Mouse (Mus musculus) myocyte (in vitro differentiated cells): Measurements from ENCODE around the gene Axl. TPM values are rescaled to one million over a fixed set of nuclear protein-coding genes. Genes with fewer than 3 reads are reported as not detected.

Source experiments
- H3K27me3 ChIP-seq: one replicate; pipeline ENCODE4 v1.6.1; 2011; ENCODE audit not compliant: control insufficient read depth, insufficient read depth, insufficient read length
- H3K36me3 ChIP-seq: one replicate; pipeline ENCODE4 v1.6.1; 2011; ENCODE audit not compliant: control insufficient read depth, insufficient read depth
- H3K4me2 ChIP-seq: one replicate; pipeline ENCODE4 v1.6.1; 2011; ENCODE audit warnings: low read depth, control low read depth
- H3K4me3 ChIP-seq: one replicate; pipeline ENCODE4 v1.5.1; 2011; ENCODE audit warnings: mild to moderate bottlenecking, control low read depth, moderate library complexity
- H3K79me2 ChIP-seq: one replicate; pipeline ENCODE4 v1.6.1; 2011; ENCODE audit not compliant: control insufficient read depth, insufficient read depth
- H3ac ChIP-seq: one replicate; pipeline ENCODE4 v1.6.1; 2011; ENCODE audit not compliant: control insufficient read depth, insufficient read length
- CEBPB ChIP-seq: IDR thresholded peaks from 2 replicates; pipeline ENCODE4 v1.6.1; 2011; ENCODE audit warnings: mild to moderate bottlenecking, moderate library complexity; ENCODE audit not compliant: poor library complexity, insufficient read depth, severe bottlenecking
- E2F4 ChIP-seq: IDR thresholded peaks from one replicate; pipeline ENCODE4 v1.6.1; 2011; ENCODE audit warnings: mild to moderate bottlenecking, control low read depth, moderate library complexity; ENCODE audit not compliant: insufficient read depth
- MAX ChIP-seq: IDR thresholded peaks from one replicate; pipeline ENCODE4 v1.6.1; 2011; ENCODE audit warnings: low read depth, mild to moderate bottlenecking, control low read depth
- MYOD1 ChIP-seq, 3 experiments: IDR thresholded peaks; one replicate each; pipeline ENCODE4 v1.6.1; 2011; ENCODE audit warnings: control low read depth in 2 of 3, low read depth in 2 of 3, mild to moderate bottlenecking in 2 of 3, moderate library complexity in 1 of 3; ENCODE audit not compliant: insufficient read length in 2 of 3, control insufficient read depth in 1 of 3
- MYOG ChIP-seq, 3 experiments: IDR thresholded peaks; one replicate each; pipeline ENCODE4 v1.6.1; 2011; ENCODE audit warnings: control low read depth in 2 of 3, low read depth in 2 of 3, mild to moderate bottlenecking in 2 of 3; ENCODE audit not compliant: insufficient read length in 2 of 3, control insufficient read depth in 1 of 3, insufficient read depth in 1 of 3
- POLR2A ChIP-seq: IDR thresholded peaks from one replicate; pipeline ENCODE4 v1.6.1; 2011; ENCODE audit warnings: low read depth, mild to moderate bottlenecking, control low read depth, moderate library complexity; ENCODE audit not compliant: insufficient read length
- POLR2AphosphoS2 ChIP-seq: IDR thresholded peaks from one replicate; pipeline ENCODE4 v1.6.1; 2011; ENCODE audit warnings: low read depth, control low read depth; ENCODE audit not compliant: insufficient read length
- REST ChIP-seq: IDR thresholded peaks from one replicate; pipeline ENCODE4 v1.6.1; 2011; ENCODE audit warnings: mild to moderate bottlenecking, control low read depth, moderate library complexity; ENCODE audit not compliant: insufficient read depth, insufficient read length
- SRF ChIP-seq: IDR thresholded peaks from one replicate; pipeline ENCODE4 v1.6.1; 2011; ENCODE audit warnings: low read depth; ENCODE audit not compliant: control insufficient read depth, insufficient read length
- TCF12 ChIP-seq: IDR thresholded peaks from one replicate; pipeline ENCODE4 v1.6.1; 2011; ENCODE audit warnings: mild to moderate bottlenecking, control low read depth; ENCODE audit not compliant: poor library complexity, insufficient read depth, severe bottlenecking
- TCF3 ChIP-seq: IDR thresholded peaks from one replicate; pipeline ENCODE4 v1.6.1; 2011; ENCODE audit warnings: low read depth, control low read depth; ENCODE audit not compliant: insufficient read length
- USF1 ChIP-seq: IDR thresholded peaks from one replicate; pipeline ENCODE4 v1.6.1; 2011; ENCODE audit warnings: low read depth, mild to moderate bottlenecking, control low read depth, moderate library complexity
- polyA plus RNA-seq: library from polyadenylated mRNA; unstranded; fragments of >200 nt; fragmentation: generic; extraction: Trizol; gene quantifications from one replicate; pipeline ENCODE4 v1.2.1, GENCODE M21; 2012; ENCODE audit warnings: missing spikeins

The Axl gene
- polyA plus RNA-seq, 1 experiment = 112 TPM

DNA sequence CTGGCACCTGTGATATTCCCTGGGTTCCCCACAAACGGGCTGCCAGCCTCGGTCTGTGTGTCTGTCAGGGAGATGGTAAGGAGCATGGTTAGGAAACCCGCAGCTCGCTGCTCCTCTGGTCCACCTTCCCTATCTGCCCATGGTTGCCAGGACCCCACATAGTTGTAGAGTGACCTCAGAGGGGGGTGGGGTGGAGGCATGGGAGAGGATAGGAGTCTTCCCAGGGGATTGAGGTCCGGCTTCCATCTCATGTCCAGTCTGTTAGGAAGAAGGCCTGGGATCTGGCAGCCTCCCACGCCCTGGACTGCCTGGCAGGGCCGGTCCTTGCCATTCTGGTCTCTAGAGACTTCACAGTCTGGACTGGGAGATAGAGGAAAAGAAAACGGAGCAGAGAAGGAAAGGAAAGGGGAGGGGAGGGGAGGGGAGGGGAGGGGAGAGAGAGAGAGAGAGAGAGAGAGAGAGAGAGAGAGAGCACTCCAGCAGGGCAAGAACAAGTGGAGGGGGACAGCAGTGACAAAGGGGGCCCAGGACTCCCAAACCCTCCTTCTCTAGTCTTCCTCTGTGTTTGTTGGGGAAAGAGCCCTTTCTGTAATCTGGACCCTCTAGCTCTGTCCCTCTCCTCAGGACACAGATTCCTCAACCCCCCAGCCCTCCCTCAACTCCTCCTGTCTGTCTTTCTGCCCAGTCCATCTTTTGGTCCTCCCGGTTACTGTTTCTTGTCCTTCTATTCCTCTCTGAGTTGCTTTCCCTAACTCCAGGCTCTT, 867 bp downstream of the Axl start:
- no peaks in the 10 kb centered on the region for H3K27me3 ChIP-seq
- H3K36me3 ChIP-seq = no peaks in the 10 kb centered on the region
- peak overlapping the region; percentile 32 for H3ac ChIP-seq
- H3K79me2 ChIP-seq = peaks cover 32% of the 10 kb centered on the region
- peak overlapping the region; percentile 78 for H3K4me2 ChIP-seq
- no peak for TF ChIP-seq E2F4
- no peak for TF ChIP-seq TCF12
- TF ChIP-seq TCF3 = no peak
- TF ChIP-seq SRF = no peak
- no peak for TF ChIP-seq MAX
- TF ChIP-seq MYOD1 (IDR thresholded peaks at IDR 0.05; ENCODE audit: control insufficient read depth in 1 of 3, insufficient read length in 2 of 3, low read depth in 2 of 3) = no peak
- no peak for TF ChIP-seq POLR2AphosphoS2
- TF ChIP-seq POLR2A = no peak
- TF ChIP-seq REST = no peak
- no peak for TF ChIP-seq USF1
- no peak for TF ChIP-seq MYOG (IDR thresholded peaks at IDR 0.05; ENCODE audit: control insufficient read depth in 1 of 3, insufficient read depth in 1 of 3, insufficient read length in 2 of 3, low read depth in 2 of 3)
- no peak for TF ChIP-seq CEBPB
- H3K4me3 ChIP-seq = peak overlapping the region; percentile 73

GRCm38 (mm10) chr7:25786974-25787373, 1.5 kb downstream of the Axl start:
- Histone ChIP-seq H3K27me3 (no peaks in the 10 kb centered on the region), H3ac (no peak overlapping the region), H3K4me2 (peak overlapping the region; percentile 78), H3K4me3 (peak overlapping the region; percentile 73), H3K79me2 (peaks cover 32% of the 10 kb centered on the region), H3K36me3 (no peaks in the 10 kb centered on the region)
- TF ChIP-seq MYOD1 (IDR thresholded peaks at IDR 0.05; ENCODE audit: control insufficient read depth in 1 of 3, insufficient read length in 2 of 3, low read depth in 2 of 3) (peak in 2 of 3 experiments; percentile 2 to 5), MAX (no peak), POLR2A (no peak), SRF (no peak), TCF12 (no peak), MYOG (IDR thresholded peaks at IDR 0.05; ENCODE audit: control insufficient read depth in 1 of 3, insufficient read depth in 1 of 3, insufficient read length in 2 of 3, low read depth in 2 of 3) (no peak), REST (no peak), POLR2AphosphoS2 (no peak), E2F4 (no peak), USF1 (peak; percentile 57), CEBPB (no peak), TCF3 (no peak)

- Histone ChIP-seq H3K79me2 (peaks cover 32% of the 10 kb centered on the region), H3K27me3 (no peaks in the 10 kb centered on the region), H3K36me3 (no peaks in the 10 kb centered on the region), H3K4me2 (peak overlapping the region; percentile 78), H3ac (no peak overlapping the region), H3K4me3 (peak overlapping the region; percentile 73)
- TF ChIP-seq TCF3 (no peak), CEBPB (no peak), POLR2A (no peak), MYOG (IDR thresholded peaks at IDR 0.05; ENCODE audit: control insufficient read depth in 1 of 3, insufficient read depth in 1 of 3, insufficient read length in 2 of 3, low read depth in 2 of 3) (no peak), USF1 (no peak), TCF12 (no peak), MAX (no peak), E2F4 (no peak), SRF (no peak), REST (no peak), POLR2AphosphoS2 (no peak), MYOD1 (IDR thresholded peaks at IDR 0.05; ENCODE audit: control insufficient read depth in 1 of 3, insufficient read length in 2 of 3, low read depth in 2 of 3) (no peak)
These were observed 2.8 kb downstream of the Axl start for GRCm38 (mm10) chr7:25785752-25786151.

GRCm38 (mm10) chr7:25784808-25785207, 3.7 kb downstream of the Axl start:
- TF ChIP-seq MYOD1 (IDR thresholded peaks at IDR 0.05; ENCODE audit: control insufficient read depth in 1 of 3, insufficient read length in 2 of 3, low read depth in 2 of 3) (no peak), POLR2A (no peak), REST (no peak), POLR2AphosphoS2 (no peak), TCF12 (no peak)

More at GRCm38 (mm10) chr7:25784808-25785207, 3.7 kb downstream of the Axl start:
- Histone ChIP-seq H3K4me2 (peak overlapping the region; percentile 78), H3K27me3 (no peaks in the 10 kb centered on the region), H3ac (no peak overlapping the region), H3K4me3 (no peak overlapping the region), H3K79me2 (peaks cover 33% of the 10 kb centered on the region), H3K36me3 (no peaks in the 10 kb centered on the region)
